Mouse (Mus musculus): ENCODE measurements at regions not wholly inside any gene's neighbourhood (a gene's known extent, or its start where the extent isn't known, plus 50 kb on each side); places are given as distances from the start of the nearest gene placed in this dataset.

DNA sequence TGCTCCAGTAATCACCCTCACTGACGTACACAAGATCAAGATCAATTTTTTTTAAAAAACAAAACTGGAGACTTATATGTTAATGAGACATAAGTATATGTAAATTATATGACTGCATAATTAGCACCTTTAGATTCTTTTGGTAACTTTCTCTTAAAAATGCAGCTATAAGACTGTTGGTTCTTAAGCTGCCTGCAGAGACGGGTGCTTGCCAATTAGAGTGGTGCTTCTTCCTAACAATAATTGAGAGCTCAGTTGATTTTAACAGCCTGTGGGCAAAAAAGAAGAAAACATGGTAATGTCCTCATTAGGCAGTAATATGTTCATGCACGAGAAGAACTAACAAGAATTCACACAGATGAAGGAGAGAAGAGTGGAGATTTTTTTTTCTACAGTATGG, 74.8 kb upstream of the Arhgap28 start:
- no peak overlapping the region for H3K27ac ChIP-seq (ENCODE audit: insufficient read depth, low read length)
- TF ChIP-seq CTCF (IDR thresholded peaks at IDR 0.05; ENCODE audit: borderline replicate concordance, insufficient read depth, low read depth, low read length), result no peak
- no peak for TF ChIP-seq POLR2A (IDR thresholded peaks at IDR 0.05; ENCODE audit: borderline replicate concordance, insufficient read depth, low read length)
- 77% methylated on average over 3 of the region's 3 CpGs for WGBS
- no peaks in the 10 kb centered on the region for H3K4me1 ChIP-seq (ENCODE audit: control insufficient read depth, insufficient read depth, low read length)
- DNase-seq, result no peak
- H3K4me3 ChIP-seq (replicated peaks; ENCODE audit: insufficient read depth, low read depth, low read length), result no peak overlapping the region
- H3K27me3 ChIP-seq (ENCODE audit: control insufficient read depth, insufficient read depth, low read length), result no peaks in the 10 kb centered on the region

DNA sequence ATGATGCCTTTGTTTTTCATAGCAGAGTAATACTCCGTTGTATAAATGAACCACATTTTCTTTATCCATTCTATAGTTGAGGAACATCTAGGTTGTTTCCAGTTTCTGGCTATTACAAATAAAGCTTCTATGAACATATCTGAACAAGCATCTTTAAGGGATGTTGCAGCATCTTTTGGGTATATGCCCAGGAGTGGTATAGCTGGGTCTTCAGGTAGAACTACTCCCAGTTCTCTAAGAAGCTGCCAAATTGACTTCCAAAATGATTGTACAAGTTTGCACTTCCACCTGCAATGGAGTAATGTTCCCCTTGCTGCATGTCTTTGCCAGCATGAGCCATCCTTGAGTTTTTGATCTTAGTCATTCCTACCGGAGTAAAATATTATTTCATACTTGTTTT, 80.5 kb upstream of the Arhgap28 start:
- H3K4me1 ChIP-seq (ENCODE audit: control insufficient read depth, insufficient read depth, low read length), result no peaks in the 10 kb centered on the region
- no peaks in the 10 kb centered on the region for H3K27me3 ChIP-seq (ENCODE audit: control insufficient read depth, insufficient read depth, low read length)
- no peak for TF ChIP-seq POLR2A (IDR thresholded peaks at IDR 0.05; ENCODE audit: borderline replicate concordance, insufficient read depth, low read length)
- TF ChIP-seq CTCF (IDR thresholded peaks at IDR 0.05; ENCODE audit: borderline replicate concordance, insufficient read depth, low read depth, low read length), result no peak
- DNase-seq, result no peak
- no peak overlapping the region for H3K27ac ChIP-seq (ENCODE audit: insufficient read depth, low read length)
- 96% methylated on average over 2 of the region's 2 CpGs for WGBS
- no peak overlapping the region for H3K4me3 ChIP-seq (replicated peaks; ENCODE audit: insufficient read depth, low read depth, low read length)

- no peak for TF ChIP-seq CTCF (IDR thresholded peaks at IDR 0.05; ENCODE audit: borderline replicate concordance, insufficient read depth, low read depth, low read length)
- WGBS, result 41% methylated on average over 1 of the region's 1 CpGs
- H3K4me3 ChIP-seq (replicated peaks; ENCODE audit: insufficient read depth, low read depth, low read length), result no peak overlapping the region
- DNase-seq, result no peak
- H3K4me1 ChIP-seq (ENCODE audit: control insufficient read depth, insufficient read depth, low read length), result no peaks in the 10 kb centered on the region
- H3K27me3 ChIP-seq (ENCODE audit: control insufficient read depth, insufficient read depth, low read length), result no peaks in the 10 kb centered on the region
- H3K27ac ChIP-seq (ENCODE audit: insufficient read depth, low read length), result no peak overlapping the region
Measured at GRCm38 (mm10) chr17:68087149-68087548, 83.2 kb upstream of the Arhgap28 start.

DNA sequence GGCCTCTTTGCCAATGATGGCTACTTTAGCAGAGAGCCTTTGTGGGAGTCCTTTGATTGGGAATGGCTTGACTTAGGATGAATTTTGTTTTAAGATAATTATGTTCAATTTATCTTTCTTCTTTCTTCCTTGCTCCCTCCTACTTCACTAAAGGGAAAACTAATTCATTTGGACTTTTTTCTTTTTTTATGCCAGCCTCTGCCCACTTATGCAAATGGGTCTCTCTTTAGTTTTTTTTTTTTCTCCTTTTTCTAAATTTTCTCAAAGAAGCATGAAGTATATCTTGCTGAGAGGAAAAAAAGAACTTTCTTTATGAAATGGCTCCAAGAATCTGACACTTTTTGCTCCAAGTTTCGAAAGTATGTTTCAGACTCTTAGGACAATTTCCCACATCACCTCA, 85.3 kb upstream of the Arhgap28 start:
- WGBS, result 76% methylated on average over 1 of the region's 1 CpGs
- TF ChIP-seq CTCF (IDR thresholded peaks at IDR 0.05; ENCODE audit: borderline replicate concordance, insufficient read depth, low read depth, low read length) (no peak), POLR2A (IDR thresholded peaks at IDR 0.05; ENCODE audit: borderline replicate concordance, insufficient read depth, low read length) (no peak)
- no peaks in the 10 kb centered on the region for H3K4me1 ChIP-seq (ENCODE audit: control insufficient read depth, insufficient read depth, low read length)
- no peak overlapping the region for H3K4me3 ChIP-seq (replicated peaks; ENCODE audit: insufficient read depth, low read depth, low read length)
- no peak for DNase-seq
- H3K27ac ChIP-seq (ENCODE audit: insufficient read depth, low read length), result no peak overlapping the region
- H3K27me3 ChIP-seq (ENCODE audit: control insufficient read depth, insufficient read depth, low read length), result no peaks in the 10 kb centered on the region

GRCm38 (mm10) chr17:68089830-68090229, 85.9 kb upstream of the Arhgap28 start:
- WGBS, result 82% methylated on average over 1 of the region's 1 CpGs
- Histone ChIP-seq H3K27ac (ENCODE audit: insufficient read depth, low read length) (no peak overlapping the region), H3K4me3 (replicated peaks; ENCODE audit: insufficient read depth, low read depth, low read length) (no peak overlapping the region), H3K4me1 (ENCODE audit: control insufficient read depth, insufficient read depth, low read length) (no peaks in the 10 kb centered on the region), H3K27me3 (ENCODE audit: control insufficient read depth, insufficient read depth, low read length) (no peaks in the 10 kb centered on the region)
- DNase-seq, result no peak
- TF ChIP-seq CTCF (IDR thresholded peaks at IDR 0.05; ENCODE audit: borderline replicate concordance, insufficient read depth, low read depth, low read length), result no peak
- no peak for TF ChIP-seq POLR2A (IDR thresholded peaks at IDR 0.05; ENCODE audit: borderline replicate concordance, insufficient read depth, low read length)

- H3K27me3 ChIP-seq (ENCODE audit: control insufficient read depth, insufficient read depth, low read length), result 0 out of 2 replicates have a peak, but pooled peaks cover 1% of the 10 kb centered on the region
- DNase-seq, result no peak
- no peak overlapping the region for H3K27ac ChIP-seq (ENCODE audit: insufficient read depth, low read length)
- 69% methylated on average over 2 of the region's 2 CpGs for WGBS
- no peak overlapping the region for H3K4me3 ChIP-seq (replicated peaks; ENCODE audit: insufficient read depth, low read depth, low read length)
- no peaks in the 10 kb centered on the region for H3K4me1 ChIP-seq (ENCODE audit: control insufficient read depth, insufficient read depth, low read length)
- no peak for TF ChIP-seq CTCF (IDR thresholded peaks at IDR 0.05; ENCODE audit: borderline replicate concordance, insufficient read depth, low read depth, low read length)
- no peak for TF ChIP-seq POLR2A (IDR thresholded peaks at IDR 0.05; ENCODE audit: borderline replicate concordance, insufficient read depth, low read length)
Measured at GRCm38 (mm10) chr17:68096982-68097381, 93.1 kb upstream of the Arhgap28 start.

DNA sequence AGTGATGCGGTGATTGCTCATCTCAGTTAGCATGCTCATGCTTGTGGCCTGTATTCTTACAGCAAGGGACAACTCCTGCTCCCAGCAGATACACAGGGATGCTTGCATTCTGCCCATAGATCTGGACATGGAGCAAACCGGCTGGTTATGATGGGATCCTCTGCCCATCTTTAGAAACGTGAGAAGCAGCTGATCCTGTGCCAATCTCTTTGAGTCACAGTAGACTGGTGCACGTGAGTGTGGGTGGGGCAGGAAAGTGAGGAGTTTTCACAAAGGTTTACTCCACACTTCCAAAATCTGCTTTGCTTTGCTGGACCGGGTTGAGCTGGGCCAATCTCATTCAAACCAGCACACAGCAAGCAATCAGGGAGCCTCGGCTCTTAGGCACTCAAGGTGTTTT, 93.5 kb upstream of the Arhgap28 start:
- 0 out of 2 replicates have a peak, but pooled peaks cover 1% of the 10 kb centered on the region for H3K27me3 ChIP-seq (ENCODE audit: control insufficient read depth, insufficient read depth, low read length)
- WGBS, result 67% methylated on average over 6 of the region's 6 CpGs
- no peak for TF ChIP-seq CTCF (IDR thresholded peaks at IDR 0.05; ENCODE audit: borderline replicate concordance, insufficient read depth, low read depth, low read length)
- no peak for TF ChIP-seq POLR2A (IDR thresholded peaks at IDR 0.05; ENCODE audit: borderline replicate concordance, insufficient read depth, low read length)
- H3K4me1 ChIP-seq (ENCODE audit: control insufficient read depth, insufficient read depth, low read length), result no peaks in the 10 kb centered on the region
- no peak for DNase-seq
- no peak overlapping the region for H3K27ac ChIP-seq (ENCODE audit: insufficient read depth, low read length)
- H3K4me3 ChIP-seq (replicated peaks; ENCODE audit: insufficient read depth, low read depth, low read length), result no peak overlapping the region

GRCm38 (mm10) chr17:68100093-68100492, 96.2 kb upstream of the Arhgap28 start:
- no peak for DNase-seq
- H3K4me1 ChIP-seq (ENCODE audit: control insufficient read depth, insufficient read depth, low read length), result no peaks in the 10 kb centered on the region
- TF ChIP-seq POLR2A (IDR thresholded peaks at IDR 0.05; ENCODE audit: borderline replicate concordance, insufficient read depth, low read length) (no peak), CTCF (IDR thresholded peaks at IDR 0.05; ENCODE audit: borderline replicate concordance, insufficient read depth, low read depth, low read length) (no peak)
- no peak overlapping the region for H3K4me3 ChIP-seq (replicated peaks; ENCODE audit: insufficient read depth, low read depth, low read length)
- H3K27ac ChIP-seq (ENCODE audit: insufficient read depth, low read length), result no peak overlapping the region
- WGBS, result 70% methylated on average over 2 of the region's 2 CpGs
- H3K27me3 ChIP-seq (ENCODE audit: control insufficient read depth, insufficient read depth, low read length), result 0 out of 2 replicates have a peak, but pooled peaks cover 1% of the 10 kb centered on the region

Data from cerebellum, adult 2 months (tissue).